Mouse (Mus musculus) bone marrow, adult 2 months (tissue): Measurements from ENCODE around the gene Gpatch2l.
A peak's percentile ranks its signal among the peaks of the same experiment; 100 is the strongest.

Experiments used
- CTCF ChIP-seq: fragments of 200-500 bp; IDR thresholded peaks from 2 replicates; pipeline ENCODE4 v1.5.1; 2011; ENCODE audit warnings: low read length, control low read depth; ENCODE audit not compliant: control insufficient read depth, insufficient read depth
- POLR2A ChIP-seq: fragments of 200-500 bp; IDR thresholded peaks from 2 replicates; pipeline ENCODE4 v1.6.1; 2011; ENCODE audit warnings: low read depth, mild to moderate bottlenecking, control low read depth, low read length, borderline replicate concordance; ENCODE audit not compliant: control insufficient read depth

- TF ChIP-seq CTCF = no peak
- 0 out of 2 replicates have a peak, but pooled peaks have one; percentile 21 for TF ChIP-seq POLR2A
Measured at GRCm38 (mm10) chr12:86243936-86244335, 2.3 kb downstream of the Gpatch2l start.
